Mouse (Mus musculus) regulatory T cell (primary cell): ENCODE measurements around the gene Ap1g1.

Source experiments
- in situ Hi-C: fragments of 300-600 bp; cut with MboI, MseI; formaldehyde crosslinking; loops from one replicate; pipeline ENCODE4 v1.15.1; 2025; ENCODE audit warnings: high pct_unique_total_duplicates

Ap1g1 gene

DNA sequence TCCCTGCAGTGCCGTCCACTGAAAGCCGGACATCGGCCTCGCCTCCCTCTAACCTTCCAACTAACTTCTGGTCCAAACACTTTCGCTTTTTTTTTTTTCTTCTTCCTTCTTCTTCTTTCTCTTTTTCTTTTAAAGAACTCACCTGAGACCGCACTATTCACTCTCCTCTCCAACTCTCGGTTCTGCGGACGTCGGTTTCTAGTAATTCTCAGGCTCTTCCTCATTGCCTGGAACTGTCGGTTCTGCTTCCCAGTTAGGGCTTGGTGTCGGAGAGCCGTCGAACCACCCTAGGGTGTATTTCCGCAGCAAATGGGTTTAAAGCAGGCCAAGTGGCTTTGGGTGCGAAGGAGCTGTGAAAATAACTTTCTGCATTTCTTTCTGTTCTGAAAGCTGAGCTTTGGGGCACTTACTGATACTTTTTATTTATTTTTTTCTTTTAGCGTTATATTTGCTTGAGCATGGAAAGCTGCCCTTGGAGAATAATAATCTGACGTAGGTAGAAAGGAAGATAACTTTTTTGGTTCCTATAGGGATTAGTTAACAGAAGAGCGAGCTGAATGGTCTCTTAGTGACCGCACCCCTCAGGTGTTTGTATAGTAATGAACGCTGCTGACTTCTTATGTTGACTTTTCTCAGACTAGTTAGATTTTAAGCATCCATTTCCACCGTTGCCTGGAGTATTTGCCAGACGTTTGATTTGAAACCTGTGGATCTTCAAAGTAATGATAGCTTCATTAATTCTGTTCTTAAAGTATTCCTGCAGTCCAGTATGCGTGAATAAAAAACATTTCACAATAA lies 1.3 kb downstream of the Ap1g1 start:
- in situ Hi-C loops: loop anchor here (5.0 kb wide), 3 partner anchors 47 to 88 kb away; partner anchors contain the start of genes Ist1 and Phlpp2

DNA sequence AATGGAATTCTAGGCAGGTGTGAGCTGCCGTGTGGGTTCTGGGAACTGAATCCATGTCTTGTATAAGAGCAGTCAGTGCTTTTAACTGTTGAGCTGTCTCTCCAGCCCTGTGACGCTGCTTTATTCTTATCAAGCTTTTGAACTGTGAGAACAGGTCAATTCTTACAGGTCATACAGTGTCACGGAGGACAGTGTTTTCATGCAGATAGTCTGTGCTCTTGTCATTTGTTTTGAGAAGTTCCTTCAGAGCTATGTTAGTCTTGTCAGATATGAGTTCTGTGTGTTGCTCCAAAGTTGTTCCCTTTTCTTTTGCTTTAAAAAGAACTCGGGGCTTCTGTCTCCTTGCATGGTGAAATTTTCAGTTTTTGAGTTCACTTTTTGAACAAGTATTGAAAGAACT lies 2.2 kb downstream of the Ap1g1 start:
- in situ Hi-C loops: loop anchor here (5.0 kb wide), 1 partner anchor 48 kb away; no protein-coding TSS in a partner anchor

DNA sequence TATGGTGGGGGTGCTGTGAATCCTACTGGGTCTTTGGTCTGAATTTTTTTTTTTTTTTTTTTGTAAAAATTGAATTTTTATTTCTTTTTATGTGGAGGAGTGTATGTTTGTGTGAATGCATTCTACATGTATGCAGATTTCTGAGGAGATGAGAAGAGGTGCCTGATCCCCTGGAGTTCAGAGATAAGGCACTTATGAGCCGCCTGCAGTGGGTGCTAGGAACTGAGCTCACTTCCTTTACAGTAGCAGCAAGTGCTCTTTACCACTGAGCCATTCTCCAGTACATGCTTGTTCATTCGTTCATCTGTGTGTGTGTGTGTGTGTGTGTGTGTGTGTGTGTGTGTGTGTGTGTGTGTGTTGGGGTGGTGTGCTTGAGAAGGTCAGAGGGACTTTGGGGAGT lies 12.6 kb downstream of the Ap1g1 start:
- in situ Hi-C loops: no loop called here

DNA sequence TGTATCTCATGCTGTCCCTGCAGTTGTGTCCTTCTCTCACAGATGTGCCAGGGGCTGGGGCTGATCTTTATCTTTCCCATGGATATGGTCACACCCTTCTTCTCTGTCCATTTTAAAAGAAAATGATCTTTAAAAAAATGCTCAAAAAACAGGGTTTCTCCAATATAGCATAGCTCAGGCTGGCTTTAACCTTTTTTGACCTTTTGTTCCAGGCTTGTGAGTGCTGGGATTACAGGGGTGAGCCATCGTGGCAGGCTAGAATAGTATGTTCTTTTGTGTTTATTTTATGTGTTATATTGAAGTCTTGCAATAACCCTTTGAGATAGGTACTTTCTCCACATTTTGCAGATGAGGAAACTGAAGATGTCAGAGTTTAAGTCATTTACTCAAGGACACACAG lies 16.8 kb downstream of the Ap1g1 start:
- in situ Hi-C loops: no loop called here

DNA sequence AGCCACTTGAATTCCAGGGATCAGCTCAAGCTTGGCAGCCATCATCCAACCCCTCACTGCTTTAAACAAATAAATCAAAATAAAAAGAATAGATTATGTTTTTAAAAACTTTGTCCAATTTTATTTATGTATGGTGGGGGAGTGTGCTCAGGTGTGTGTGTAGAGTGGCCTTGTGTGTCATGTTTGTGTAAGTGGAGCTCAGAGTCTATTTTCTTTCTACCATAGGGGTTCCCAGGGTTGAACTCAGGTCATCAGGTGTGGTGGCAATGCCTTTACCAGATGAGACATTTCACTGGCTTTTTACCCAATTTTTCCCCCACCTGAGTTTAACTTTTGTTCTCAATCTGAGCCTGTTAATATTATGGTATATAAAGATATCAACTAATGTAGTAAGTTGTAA lies 20.4 kb downstream of the Ap1g1 start:
- in situ Hi-C loops: no loop called here

DNA sequence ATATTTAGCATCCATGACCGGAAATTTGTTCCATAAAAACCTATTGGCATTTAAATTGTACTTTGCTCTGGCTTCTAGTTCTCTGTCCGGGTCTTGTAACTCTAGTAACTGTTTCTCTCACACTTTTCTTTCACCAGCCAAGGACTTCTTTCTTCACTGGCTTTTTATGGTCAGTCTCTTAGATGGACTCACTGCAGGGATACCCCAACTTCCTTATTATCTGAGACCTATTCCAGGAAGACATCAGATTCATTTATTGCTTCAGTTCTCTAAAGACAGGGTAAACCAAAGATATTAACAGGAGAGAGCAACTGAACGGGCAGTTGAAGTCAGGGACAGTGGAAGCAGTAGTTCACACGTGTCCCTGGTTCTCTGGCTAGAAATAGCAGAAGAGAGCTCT lies 20.9 kb downstream of the Ap1g1 start:
- in situ Hi-C loops: no loop called here

DNA sequence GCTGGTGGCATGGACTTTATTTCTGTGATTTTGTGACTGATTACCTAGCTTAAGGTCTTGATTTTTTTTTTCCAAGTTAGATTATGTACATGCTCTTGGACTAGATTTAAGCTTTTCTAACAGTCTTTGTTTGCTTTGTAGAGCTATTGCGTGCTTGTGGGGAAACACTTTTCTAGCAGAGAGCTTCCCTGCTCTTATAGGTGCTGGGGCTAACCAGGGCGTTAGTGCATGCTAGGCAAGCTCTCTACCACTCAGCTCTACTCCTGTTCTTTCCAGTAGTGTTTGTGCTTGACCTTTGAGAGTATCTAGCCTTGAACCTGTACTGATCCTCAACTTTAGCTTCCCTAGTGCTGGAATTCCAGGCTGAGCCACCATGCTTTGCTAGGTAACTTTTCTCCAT lies 22.0 kb downstream of the Ap1g1 start:
- in situ Hi-C loops: no loop called here

DNA sequence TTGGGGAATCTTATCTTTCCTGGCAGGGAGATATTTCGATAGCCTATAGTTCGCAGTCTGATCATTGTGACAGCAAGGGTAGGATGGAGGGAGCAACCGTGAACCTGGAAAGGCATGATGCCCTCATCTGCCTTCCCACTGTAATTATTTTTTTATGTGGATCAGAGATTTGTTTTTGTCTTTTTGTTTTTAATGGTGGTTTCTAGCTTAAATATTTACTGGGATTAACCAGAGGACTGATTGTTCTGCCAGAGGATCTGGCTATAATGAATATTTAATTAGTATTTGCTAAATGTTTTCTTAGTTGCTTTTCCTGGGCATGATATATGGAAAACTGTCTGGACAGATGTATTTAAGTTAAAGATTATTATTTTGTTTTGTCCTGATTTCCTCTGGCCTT lies 24.9 kb downstream of the Ap1g1 start:
- in situ Hi-C loops: no loop called here

DNA sequence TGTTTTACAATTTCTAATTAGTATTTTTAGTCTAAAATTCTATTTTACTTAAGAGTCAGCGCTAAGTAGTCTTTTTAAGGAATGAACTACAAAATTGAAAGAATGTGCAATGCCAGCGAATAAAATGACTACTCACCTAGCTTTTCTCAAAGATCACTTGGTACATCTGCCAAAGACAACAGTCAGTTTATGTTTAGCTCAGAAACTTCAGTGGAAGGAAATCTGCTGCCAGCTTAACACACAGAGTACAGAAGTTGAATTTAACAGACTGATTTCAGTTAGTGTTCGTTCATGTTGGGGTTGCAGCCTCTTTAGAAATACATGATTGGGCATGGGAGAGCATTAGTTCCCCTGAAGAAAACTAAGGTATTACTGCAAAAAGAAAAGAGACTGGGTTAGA lies 25.4 kb downstream of the Ap1g1 start:
- in situ Hi-C loops: no loop called here

DNA sequence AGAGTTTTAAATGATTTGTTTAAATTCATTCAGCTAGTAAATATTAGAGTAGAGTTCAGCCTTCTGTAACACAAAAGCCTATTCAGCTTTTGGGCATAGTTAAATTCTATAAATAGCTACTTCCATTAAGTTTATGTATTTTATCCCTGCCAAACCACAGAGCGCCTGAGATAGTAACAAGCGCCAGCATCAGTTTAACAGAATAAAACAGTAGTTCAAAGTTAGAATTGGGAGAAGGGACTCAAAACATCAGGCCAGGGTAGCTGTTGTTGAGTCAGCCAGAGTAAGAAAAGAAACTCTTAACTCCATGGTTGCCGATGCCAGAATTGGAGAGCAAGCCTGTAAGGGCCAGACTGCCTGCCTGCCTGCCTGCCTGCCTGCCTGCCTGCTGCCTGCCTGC lies 28.2 kb downstream of the Ap1g1 start:
- in situ Hi-C loops: no loop called here

DNA sequence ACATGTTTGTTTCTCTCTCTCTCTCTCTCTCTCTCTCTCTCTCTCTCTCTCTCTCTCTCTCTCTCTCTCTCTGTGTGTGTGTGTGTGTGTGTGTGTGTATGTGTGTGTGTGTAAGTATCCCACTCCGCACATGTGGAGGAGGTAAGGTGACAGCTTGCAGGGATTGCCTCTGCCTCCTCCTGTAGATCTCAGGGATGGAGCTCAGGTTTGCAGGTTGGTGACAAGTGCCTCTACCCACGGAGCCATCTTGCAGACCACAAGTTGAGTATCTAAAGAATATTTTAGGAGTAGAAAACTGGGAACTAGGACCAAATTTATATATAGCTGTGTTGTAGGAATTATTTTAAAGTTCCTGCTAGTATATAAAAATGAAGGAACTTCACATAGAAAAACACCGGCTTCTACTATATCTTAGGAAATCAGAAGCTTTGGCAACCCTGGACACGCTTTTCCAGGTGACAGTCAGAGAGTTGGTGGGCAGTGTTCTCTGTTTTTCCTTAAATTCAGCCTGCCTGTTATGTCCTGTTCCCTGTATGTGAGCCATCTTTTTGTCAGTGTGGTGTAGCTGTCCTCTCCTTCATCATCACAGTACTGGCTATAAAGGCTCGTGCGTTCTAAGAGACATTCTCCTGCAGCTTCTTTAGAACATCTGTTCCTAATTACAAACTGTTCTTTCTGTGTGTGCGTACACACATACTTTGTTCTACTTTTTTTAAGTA lies 29.2 kb downstream of the Ap1g1 start:
- in situ Hi-C loops: no loop called here

DNA sequence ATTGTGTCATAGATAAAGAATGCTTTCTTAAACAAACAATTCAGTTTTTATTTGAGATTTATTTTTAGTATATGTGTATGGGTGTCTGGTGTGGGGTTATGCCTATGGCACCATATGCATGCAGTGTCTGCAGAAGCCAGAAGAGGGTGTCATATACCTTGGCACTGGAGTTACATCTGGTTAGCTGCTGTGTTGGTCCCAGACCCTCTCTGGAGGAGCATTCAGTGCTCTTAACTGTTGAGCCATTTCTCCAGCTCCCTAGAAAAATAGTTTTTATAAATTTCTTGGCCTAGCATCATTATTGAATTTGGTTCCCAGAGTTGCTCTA lies 29.7 kb downstream of the Ap1g1 start:
- in situ Hi-C loops: no loop called here

DNA sequence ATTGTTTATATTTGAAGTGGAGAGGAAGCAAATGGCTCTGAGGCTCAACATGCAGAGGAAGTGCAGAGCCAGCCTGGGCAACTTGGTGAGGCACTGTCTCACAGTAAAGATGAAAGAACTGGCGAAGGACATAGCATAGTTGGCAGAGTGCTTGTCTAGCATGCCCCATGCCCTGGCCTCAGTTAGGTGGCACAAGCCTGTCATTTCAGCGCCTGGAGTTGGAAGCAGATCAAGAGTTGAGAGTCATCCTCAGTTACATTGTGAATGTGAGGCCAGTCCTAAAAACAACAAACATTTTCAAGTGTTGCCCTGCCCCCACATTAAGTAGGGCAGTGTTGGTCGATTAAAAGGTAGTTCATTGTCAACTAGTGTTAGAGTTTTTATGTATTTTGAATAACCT lies 32.1 kb downstream of the Ap1g1 start:
- in situ Hi-C loops: no loop called here

DNA sequence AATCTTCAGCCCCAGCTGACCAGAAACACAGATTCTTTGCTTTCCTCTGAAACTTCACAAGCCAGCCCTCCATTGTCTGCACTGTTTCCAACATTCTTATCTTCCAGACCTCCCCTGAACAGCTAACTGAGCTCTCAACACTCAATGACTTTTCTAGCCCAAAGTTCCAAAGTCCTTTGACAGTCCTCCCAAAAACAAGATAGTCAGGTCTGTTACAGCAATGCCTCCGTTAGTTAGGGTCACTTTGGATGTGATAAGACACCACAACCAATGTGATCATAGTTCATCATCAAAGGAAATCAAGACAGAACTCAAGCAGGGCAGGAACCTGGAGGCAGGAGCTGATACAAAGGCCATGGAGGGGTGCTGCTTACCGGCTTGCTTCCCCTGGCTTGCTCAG lies 36.9 kb downstream of the Ap1g1 start:
- in situ Hi-C loops: no loop called here

DNA sequence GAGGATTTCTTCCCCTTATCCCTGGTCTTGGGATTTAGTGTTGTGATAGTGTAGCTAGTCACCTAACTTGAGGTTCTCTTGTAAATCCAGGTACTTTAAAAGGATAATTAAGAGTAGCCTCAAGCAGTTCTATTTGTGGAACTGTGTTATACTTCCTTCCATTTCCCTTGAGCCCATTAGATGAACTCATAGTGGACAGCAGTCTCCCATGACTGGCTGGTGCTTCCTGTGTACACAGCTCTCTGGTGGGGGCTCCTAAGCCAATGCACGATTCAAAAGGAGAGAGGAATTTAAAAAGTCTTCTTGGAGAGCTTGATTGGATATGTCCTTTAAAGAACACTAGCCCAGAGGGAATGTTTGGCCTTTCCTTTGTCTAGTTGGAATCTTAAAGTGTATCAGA lies 39.6 kb downstream of the Ap1g1 start:
- in situ Hi-C loops: no loop called here

DNA sequence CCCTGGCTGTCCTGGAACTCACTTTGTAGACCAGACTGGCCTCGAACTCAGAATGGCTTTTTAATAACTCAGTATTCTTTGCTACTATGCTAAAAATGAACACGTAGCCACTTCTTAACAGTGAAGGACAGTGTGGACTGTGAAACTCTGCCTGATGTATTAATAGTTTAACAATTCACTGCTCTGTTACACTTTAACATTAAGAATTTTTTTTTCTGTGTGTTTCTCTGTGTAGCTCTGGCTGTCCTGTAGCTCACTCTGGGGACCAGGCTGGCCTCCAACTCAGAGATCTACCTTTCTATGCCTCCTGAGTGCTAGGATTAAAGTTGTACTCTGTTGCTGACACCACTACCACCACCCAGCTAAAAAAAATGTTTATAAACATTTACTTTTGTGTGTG lies 45.2 kb downstream of the Ap1g1 start:
- in situ Hi-C loops: loop anchor here (10.0 kb wide), 1 partner anchor 1199 kb away; no protein-coding TSS in a partner anchor

DNA sequence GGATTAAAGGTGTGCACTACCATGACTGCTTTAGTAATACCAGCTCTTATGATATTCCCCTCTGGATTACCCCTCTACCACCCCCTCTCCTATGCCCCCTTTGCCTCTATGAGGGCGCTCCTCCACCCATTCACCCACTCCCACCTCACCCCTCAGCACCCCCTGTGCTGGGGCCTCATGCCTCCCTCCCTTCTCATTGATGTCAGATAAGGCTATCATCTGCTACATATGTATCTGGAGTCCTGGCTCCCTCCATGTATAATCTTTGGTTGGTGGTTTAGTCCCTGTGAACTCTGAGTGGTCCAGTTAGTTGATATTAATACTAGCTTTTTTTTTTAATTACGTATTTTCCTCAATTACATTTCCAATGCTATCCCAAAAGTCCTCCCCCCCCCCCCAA lies 61.5 kb downstream of the Ap1g1 start:
- in situ Hi-C loops: no loop called here

DNA sequence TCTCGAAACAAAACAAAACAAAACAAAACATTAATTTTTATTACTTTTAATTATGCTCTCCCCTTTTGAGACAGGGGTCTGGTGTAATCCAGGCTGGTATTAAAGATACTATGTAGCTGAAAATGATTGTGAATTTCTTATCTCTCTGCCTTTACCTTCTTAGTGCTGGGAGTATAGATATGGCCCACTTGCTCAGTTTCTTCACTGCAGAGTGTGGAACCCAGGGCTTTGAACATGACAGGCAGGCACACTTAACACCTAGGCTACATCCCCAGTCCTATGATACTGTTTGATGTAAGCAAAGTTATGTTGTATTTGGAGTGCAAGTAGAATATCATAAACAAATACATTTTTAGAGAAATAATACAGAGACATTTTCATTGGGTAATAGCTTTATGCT lies 64.1 kb downstream of the Ap1g1 start:
- in situ Hi-C loops: no loop called here

DNA sequence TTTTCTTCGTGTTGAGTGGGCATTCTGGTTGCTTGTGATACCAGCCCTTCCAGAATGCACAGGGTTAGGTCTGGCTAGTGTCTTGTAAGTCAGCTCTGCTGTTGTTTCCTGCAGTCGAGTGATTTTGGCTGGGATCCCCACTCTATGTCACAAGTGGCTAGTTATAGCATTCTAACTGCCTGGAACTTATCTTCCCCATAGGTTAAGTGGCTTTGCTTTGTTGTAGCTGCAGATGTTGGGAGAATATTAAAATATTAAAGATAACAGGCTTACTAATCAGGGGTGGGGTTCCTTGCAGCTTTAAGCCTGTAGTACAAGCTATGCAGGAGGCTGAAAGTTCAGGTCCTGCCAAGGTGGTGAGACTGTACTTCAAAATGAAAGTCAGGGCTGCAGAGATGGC lies 69.5 kb downstream of the Ap1g1 start:
- in situ Hi-C loops: no loop called here

DNA sequence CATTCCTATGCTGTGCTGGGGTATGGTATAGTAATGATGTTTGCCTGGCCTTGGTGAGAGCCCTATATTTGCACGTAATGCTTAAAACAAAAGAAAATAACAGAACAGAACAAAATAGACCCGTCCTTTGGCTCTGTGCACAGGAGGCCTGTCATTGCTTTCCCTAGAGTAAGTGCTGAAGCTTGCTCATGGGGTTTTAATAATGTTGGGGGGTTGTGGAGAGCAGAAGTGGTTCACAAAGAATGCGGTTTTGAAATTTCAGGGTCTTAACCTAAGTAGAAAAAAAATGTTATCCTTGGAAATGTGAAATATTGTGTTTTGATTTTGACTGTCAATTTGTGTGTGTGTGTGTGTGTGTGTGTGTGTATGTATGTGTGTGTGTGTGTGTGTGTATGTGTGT lies 70.6 kb downstream of the Ap1g1 start:
- in situ Hi-C loops: no loop called here

DNA sequence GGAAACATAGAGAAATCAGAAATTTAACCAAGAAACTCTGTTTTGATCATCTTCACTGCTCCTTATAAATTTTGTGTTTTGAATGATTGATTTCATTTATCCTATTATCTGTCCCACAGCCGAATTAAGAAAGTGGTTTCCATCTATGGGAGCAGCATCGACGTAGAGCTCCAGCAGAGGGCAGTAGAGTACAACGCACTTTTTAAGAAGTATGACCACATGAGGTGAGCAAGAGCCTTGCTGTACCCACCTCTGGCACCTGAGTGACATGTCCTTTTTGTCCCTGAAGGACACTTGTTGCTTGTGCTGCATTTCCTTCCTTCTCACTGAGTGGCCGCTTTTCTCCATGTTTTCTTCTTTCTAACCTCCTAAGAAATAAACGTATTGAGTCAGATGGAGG lies 75.1 kb downstream of the Ap1g1 start:
- in situ Hi-C loops: loop anchor here (25.0 kb wide), 1 partner anchor 2009 kb away; the partner anchor contains the start of gene Cfdp1

DNA sequence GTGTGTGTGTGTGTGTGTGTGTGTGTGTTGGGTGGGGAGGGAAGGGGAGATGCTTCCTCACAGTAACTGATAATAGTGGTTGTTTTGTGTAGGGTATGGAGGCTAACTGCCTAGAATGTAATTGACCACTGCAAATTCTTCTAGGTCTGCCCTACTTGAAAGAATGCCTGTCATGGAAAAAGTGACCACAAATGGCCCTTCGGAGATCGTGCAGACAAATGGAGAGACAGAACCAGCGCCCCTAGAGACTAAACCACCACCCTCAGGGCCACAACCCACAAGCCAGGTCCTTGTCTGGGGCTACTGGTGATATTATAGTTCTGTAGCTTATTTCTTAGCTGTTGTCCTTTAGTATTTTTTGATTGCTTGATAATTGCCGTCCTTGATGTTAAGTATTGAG lies 76.2 kb downstream of the Ap1g1 start:
- in situ Hi-C loops: loop anchor here (25.0 kb wide), 1 partner anchor 2008 kb away; the partner anchor contains the start of gene Cfdp1

DNA sequence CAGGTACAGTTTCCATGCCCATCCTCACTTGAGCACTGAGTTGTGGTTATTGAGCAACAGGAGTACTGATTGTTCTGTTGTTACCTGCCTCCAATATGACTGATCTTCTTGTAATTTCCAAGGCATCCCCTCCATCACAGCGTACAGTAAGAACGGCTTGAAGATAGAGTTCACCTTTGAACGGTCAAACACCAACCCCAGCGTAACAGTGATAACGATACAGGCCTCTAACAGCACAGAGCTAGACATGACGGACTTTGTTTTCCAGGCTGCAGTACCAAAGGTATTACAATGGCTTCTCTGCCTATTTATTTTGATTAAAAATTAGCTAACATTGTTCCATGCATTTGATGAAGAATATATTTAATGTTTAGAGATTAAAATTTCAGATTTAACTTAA lies 77.1 kb downstream of the Ap1g1 start:
- in situ Hi-C loops: loop anchor here (25.0 kb wide), 1 partner anchor 2007 kb away; the partner anchor contains the start of gene Cfdp1
